Mouse (Mus musculus) kidney, embryonic 16.5 days (tissue): Measurements from ENCODE around the gene Lce1e. TPM values are rescaled to one million over a fixed set of nuclear protein-coding genes. Genes with fewer than 3 reads are reported as not detected.
"Not testable (repeated sequence)": the region's sequence is repeated elsewhere in the genome, so short reads cannot be mapped to it uniquely, and the experiment has no call there.

Experiments used
- ATAC-seq: fragments of 200-750 bp; cut with Nextera tagmentation; 2 replicates; pipeline ENCODE4 v1.8.0; 2017; ENCODE audit warnings: moderate TSS enrichment; ENCODE audit not compliant: low FRiP score, low TSS enrichment
- H3K27ac ChIP-seq: fragments of 300-500 bp; sonication (generic); 2 replicates; pipeline ENCODE4 v1.5.1; 2014; ENCODE audit warnings: low read length
- H3K27me3 ChIP-seq: fragments of 300-500 bp; sonication (generic); 2 replicates; pipeline ENCODE4 v1.6.1; 2014; ENCODE audit warnings: low read length, control low read depth, mixed read lengths; ENCODE audit not compliant: insufficient read depth
- H3K36me3 ChIP-seq: fragments of 300-500 bp; sonication (generic); 2 replicates; pipeline ENCODE4 v1.6.1; 2014; ENCODE audit warnings: low read length, control low read depth, mixed read lengths; ENCODE audit not compliant: insufficient read depth
- H3K4me1 ChIP-seq: fragments of 300-500 bp; sonication (generic); 2 replicates; pipeline ENCODE4 v1.6.1; 2014; ENCODE audit warnings: low read length, control low read depth, mixed read lengths; ENCODE audit not compliant: insufficient read depth
- H3K4me2 ChIP-seq: fragments of 300-500 bp; sonication (generic); replicated peaks from 2 replicates; pipeline ENCODE4 v1.6.1; 2014; ENCODE audit warnings: low read depth, low read length
- H3K4me3 ChIP-seq: fragments of 300-500 bp; sonication (generic); 2 replicates; pipeline ENCODE4 v1.5.1; 2014; ENCODE audit warnings: mild to moderate bottlenecking, low read length
- H3K9ac ChIP-seq: fragments of 300-500 bp; sonication (generic); replicated peaks from 2 replicates; pipeline ENCODE4 v1.6.1; 2014; ENCODE audit warnings: low read length
- H3K9me3 ChIP-seq: fragments of 300-500 bp; sonication (generic); 2 replicates; pipeline ENCODE4 v1.6.1; 2016; ENCODE audit warnings: low read length, control low read depth
- WGBS: fragments of 180-500 bp; shearing (Covaris S2); extraction: QIAGEN DNeasy Blood & Tissue Kit; methylation state at CpG from one replicate; pipeline ENCODE4 v1.1.7; 2014; 5-methylcytosine and 5-hydroxymethylcytosine counted together
- polyA plus RNA-seq: library from polyadenylated mRNA; unstranded; fragments of >200 nt; fragmentation: Nextera tagmentation; extraction: Ambion mirVana; gene quantifications from 2 replicates; pipeline ENCODE4 v1.2.1, GENCODE M21; 2015

Lce1e gene
- polyA plus RNA-seq: not detected in 2 replicates

GRCm38 (mm10) chr3:92708974-92709373, at the start of gene Lce1e:
Gene Lce1e, minus strand, starts transcription at chr3:92709074.
- no peaks in the 10 kb centered on the region for H3K4me1 ChIP-seq
- no peak within 1 kb of the TSS for H3K4me3 ChIP-seq
- no peak within 1 kb of the TSS for H3K9ac ChIP-seq
- H3K9me3 ChIP-seq: no peaks in the 10 kb centered on the region
- no peaks in the 10 kb centered on the region for H3K27me3 ChIP-seq
- WGBS: 92% methylated on average over 2 of the region's 2 CpGs
- no peak within 1 kb of the TSS for H3K27ac ChIP-seq
- H3K36me3 ChIP-seq: no peaks in the 10 kb centered on the region
- H3K4me2 ChIP-seq: no peak within 1 kb of the TSS
- ATAC-seq: no peak

- Histone ChIP-seq H3K4me1 (no peaks in the 10 kb centered on the region), H3K36me3 (no peaks in the 10 kb centered on the region), H3K9me3 (no peaks in the 10 kb centered on the region), H3K27me3 (no peaks in the 10 kb centered on the region), H3K4me3 (no peak overlapping the region), H3K4me2 (no peak overlapping the region), H3K9ac (no peak overlapping the region), H3K27ac (no peak overlapping the region)
- ATAC-seq: no peak
- 49% methylated on average over 3 of the region's 3 CpGs for WGBS
Observed at GRCm38 (mm10) chr3:92753197-92753596, 44.3 kb upstream of the Lce1e start.

- H3K9ac ChIP-seq: no peak within 1 kb of the TSS
- 100% methylated on average over 1 of the region's 1 CpGs for WGBS
- no peak within 1 kb of the TSS for H3K4me3 ChIP-seq
- H3K4me1 ChIP-seq: no peaks in the 10 kb centered on the region
- H3K9me3 ChIP-seq: no peaks in the 10 kb centered on the region
- ATAC-seq: no peak
- H3K4me2 ChIP-seq: no peak within 1 kb of the TSS
- H3K27ac ChIP-seq: no peak within 1 kb of the TSS
- H3K27me3 ChIP-seq: no peaks in the 10 kb centered on the region
- no peaks in the 10 kb centered on the region for H3K36me3 ChIP-seq
Observed at GRCm38 (mm10) chr3:92752238-92752637, 43.4 kb upstream of the Lce1e start, which contains the start of gene Lce1g. Gene Lce1g, minus strand, starts transcription at chr3:92752338.

GRCm38 (mm10) chr3:92738996-92739395, 30.1 kb upstream of the Lce1e start, which contains the start of gene Gm38119:
Gene Gm38119, minus strand, starts transcription at chr3:92739096.
- H3K27ac ChIP-seq: no peak within 1 kb of the TSS

GRCm38 (mm10) chr3:92722631-92723030, 13.8 kb upstream of the Lce1e start:
- Histone ChIP-seq H3K4me2 (no peak overlapping the region), H3K36me3 (no peaks in the 10 kb centered on the region), H3K27ac (no peak overlapping the region), H3K9me3 (no peaks in the 10 kb centered on the region), H3K9ac (no peak overlapping the region), H3K27me3 (no peaks in the 10 kb centered on the region), H3K4me1 (no peaks in the 10 kb centered on the region), H3K4me3 (no peak overlapping the region)
- 72% methylated on average over 5 of the region's 5 CpGs for WGBS
- no peak for ATAC-seq

More at GRCm38 (mm10) chr3:92738996-92739395, 30.1 kb upstream of the Lce1e start, which contains the start of gene Gm38119:
- no peaks in the 10 kb centered on the region for H3K27me3 ChIP-seq
- WGBS: 83% methylated on average over 1 of the region's 1 CpGs
- no peaks in the 10 kb centered on the region for H3K9me3 ChIP-seq
- no peaks in the 10 kb centered on the region for H3K36me3 ChIP-seq
- ATAC-seq: no peak
- no peaks in the 10 kb centered on the region for H3K4me1 ChIP-seq
- H3K4me2 ChIP-seq: no peak within 1 kb of the TSS
- H3K9ac ChIP-seq: no peak within 1 kb of the TSS
- H3K4me3 ChIP-seq: no peak within 1 kb of the TSS

- Histone ChIP-seq H3K4me1 (no peaks in the 10 kb centered on the region), H3K4me2 (no peak within 1 kb of the TSS)
- WGBS: 71% methylated on average over 3 of the region's 3 CpGs
Observed at GRCm38 (mm10) chr3:92720250-92720649, 11.4 kb upstream of the Lce1e start, which contains the start of gene Lce1f. Gene Lce1f, minus strand, starts transcription at chr3:92720350.

GRCm38 (mm10) chr3:92715122-92715521, 6.2 kb upstream of the Lce1e start:
- Histone ChIP-seq H3K9ac (no peak overlapping the region), H3K4me3 (no peak overlapping the region), H3K27me3 (no peaks in the 10 kb centered on the region), H3K4me1 (no peaks in the 10 kb centered on the region), H3K27ac (no peak overlapping the region), H3K9me3 (no peaks in the 10 kb centered on the region), H3K4me2 (no peak overlapping the region), H3K36me3 (no peaks in the 10 kb centered on the region)
- ATAC-seq: no peak

More at GRCm38 (mm10) chr3:92720250-92720649, 11.4 kb upstream of the Lce1e start, which contains the start of gene Lce1f:
- no peak within 1 kb of the TSS for H3K9ac ChIP-seq
- H3K4me3 ChIP-seq: no peak within 1 kb of the TSS
- H3K27ac ChIP-seq: no peak within 1 kb of the TSS
- H3K36me3 ChIP-seq: no peaks in the 10 kb centered on the region
- no peak for ATAC-seq
- no peaks in the 10 kb centered on the region for H3K9me3 ChIP-seq
- H3K27me3 ChIP-seq: no peaks in the 10 kb centered on the region

GRCm38 (mm10) chr3:92694613-92695012, 14.3 kb downstream of the Lce1e start:
- Histone ChIP-seq H3K9ac (no peak overlapping the region), H3K4me1 (no peaks in the 10 kb centered on the region), H3K9me3 (no peaks in the 10 kb centered on the region), H3K27me3 (no peaks in the 10 kb centered on the region), H3K36me3 (no peaks in the 10 kb centered on the region), H3K4me2 (no peak overlapping the region), H3K27ac (no peak overlapping the region), H3K4me3 (no peak overlapping the region)
- ATAC-seq: no peak
- 21% methylated on average over 1 of the region's 1 CpGs for WGBS

GRCm38 (mm10) chr3:92691688-92692087, 17.2 kb downstream of the Lce1e start:
- H3K36me3 ChIP-seq: no peaks in the 10 kb centered on the region
- H3K4me3 ChIP-seq: no peak overlapping the region
- H3K4me2 ChIP-seq: no peak overlapping the region
- no peak overlapping the region for H3K9ac ChIP-seq
- H3K9me3 ChIP-seq: no peaks in the 10 kb centered on the region
- no peak overlapping the region for H3K27ac ChIP-seq
- no peak for ATAC-seq
- H3K4me1 ChIP-seq: no peaks in the 10 kb centered on the region
- no peaks in the 10 kb centered on the region for H3K27me3 ChIP-seq

- not testable (repeated sequence) for H3K27ac ChIP-seq, H3K27me3 ChIP-seq, H3K36me3 ChIP-seq, H3K9ac ChIP-seq, H3K4me2 ChIP-seq, ATAC-seq, H3K4me3 ChIP-seq, H3K4me1 ChIP-seq, H3K9me3 ChIP-seq
- 80% methylated on average over 16 of the region's 16 CpGs for WGBS
Observed at GRCm38 (mm10) chr3:92689154-92689553, 19.7 kb downstream of the Lce1e start.
